In genomic region chr4:65719610-65720009, GRCm38 (mm10) we compare ENCODE assay signal across 21 mouse cellular contexts.
"Had no signal": no experiment of that assay in that cellular context is flagged by ENCODE, and none has a peak within 500 bp of the region (broad histone marks: within the 10 kb centered on the region; RNA-seq: fewer than 3 reads in every experiment).

No protein-coding gene starts in this region.

- H3K9ac ChIP-seq: limb, embryonic 12.5 days; limb, embryonic 15.5 days; liver, embryonic 14.5 days; liver, postnatal 0 days; lung, embryonic 14.5 days; midbrain, embryonic 12.5 days; midbrain, embryonic 15.5 days; neural tube, embryonic 12.5 days; stomach, embryonic 15.5 days had no signal

- DNase-seq: kidney, adult 18-20 months; kidney, adult 9 months; kidney, postnatal 14 days; kidney, postnatal 4 days; left cerebral cortex, postnatal 4 days; liver, postnatal 0 days; lung, embryonic 14.5 days; right cerebral cortex, adult 18-20 months; right cerebral cortex, postnatal 14 days; right cerebral cortex, postnatal 4 days; thymus, postnatal 25 days had no signal

- H3K4me3 ChIP-seq: limb, embryonic 12.5 days; limb, embryonic 15.5 days; midbrain, embryonic 12.5 days; midbrain, embryonic 15.5 days; neural tube, embryonic 12.5 days; stomach, embryonic 15.5 days had no signal

- H3K27ac ChIP-seq: limb, embryonic 12.5 days; limb, embryonic 15.5 days; liver, embryonic 14.5 days; macrophage; midbrain, embryonic 12.5 days; midbrain, embryonic 15.5 days; neural tube, embryonic 12.5 days; stomach, embryonic 15.5 days had no signal

- H3K36me3 ChIP-seq: limb, embryonic 12.5 days; limb, embryonic 15.5 days; midbrain, embryonic 12.5 days; midbrain, embryonic 15.5 days; neural tube, embryonic 12.5 days; stomach, embryonic 15.5 days had no signal

- H3K4me1 ChIP-seq: limb, embryonic 12.5 days; limb, embryonic 15.5 days; midbrain, embryonic 12.5 days; midbrain, embryonic 15.5 days; neural tube, embryonic 12.5 days; stomach, embryonic 15.5 days had no signal

- H3K4me2 ChIP-seq: limb, embryonic 12.5 days; limb, embryonic 15.5 days; liver, embryonic 11.5 days; lung, embryonic 14.5 days; midbrain, embryonic 12.5 days; midbrain, embryonic 15.5 days; neural tube, embryonic 12.5 days; stomach, embryonic 15.5 days had no signal

- ATAC-seq: liver, postnatal 0 days; lung, postnatal 0 days; midbrain, embryonic 15.5 days had no signal

- H3K9me3 ChIP-seq: limb, embryonic 12.5 days; limb, embryonic 15.5 days; midbrain, embryonic 12.5 days; midbrain, embryonic 15.5 days; neural tube, embryonic 12.5 days; stomach, embryonic 15.5 days had no signal

- H3K27me3 ChIP-seq: limb, embryonic 12.5 days; limb, embryonic 15.5 days; midbrain, embryonic 12.5 days; midbrain, embryonic 15.5 days; neural tube, embryonic 12.5 days; stomach, embryonic 15.5 days had no signal
